Mouse (Mus musculus): Measurements from ENCODE around the gene Zic1.

Zic1 gene

GRCm38 (mm10) chr9:91384136-91384500 lies 18.5 kb upstream of the Zic1 start:
- DNase-seq: no peak

GRCm38 (mm10) chr9:91383441-91384135 lies 18.0 kb upstream of the Zic1 start:
- no peak for DNase-seq

GRCm38 (mm10) chr9:91382471-91383255 lies 17.1 kb upstream of the Zic1 start:
- DNase-seq: no peak

GRCm38 (mm10) chr9:91382111-91382379 lies 16.4 kb upstream of the Zic1 start:
- DNase-seq: no peak

GRCm38 (mm10) chr9:91381284-91382110 lies 15.9 kb upstream of the Zic1 start:
- no peak for DNase-seq

- no peak for DNase-seq
Observed at GRCm38 (mm10) chr9:91380458-91380914, 14.9 kb upstream of the Zic1 start.

GRCm38 (mm10) chr9:91379781-91380457 lies 14.3 kb upstream of the Zic1 start:
- no peak for DNase-seq

- DNase-seq: no peak
Observed at GRCm38 (mm10) chr9:91379300-91379635, 13.7 kb upstream of the Zic1 start.

GRCm38 (mm10) chr9:91378411-91379299 lies 13.0 kb upstream of the Zic1 start:
- no peak for DNase-seq

GRCm38 (mm10) chr9:91377873-91378150 lies 12.2 kb upstream of the Zic1 start:
- no peak for DNase-seq

GRCm38 (mm10) chr9:91377036-91377872 lies 11.6 kb upstream of the Zic1 start:
- DNase-seq: no peak

GRCm38 (mm10) chr9:91374665-91375064 lies 9.1 kb upstream of the Zic1 start:
- DNase-seq: no peak

GRCm38 (mm10) chr9:91373811-91374575 lies 8.4 kb upstream of the Zic1 start:
- DNase-seq: no peak

- no peak for DNase-seq
Observed at GRCm38 (mm10) chr9:91371608-91372007, 6.0 kb upstream of the Zic1 start.

GRCm38 (mm10) chr9:91371011-91371410 lies 5.4 kb upstream of the Zic1 start:
- DNase-seq: no peak

- DNase-seq: no peak
Observed at GRCm38 (mm10) chr9:91370191-91370708, 4.6 kb upstream of the Zic1 start.

- DNase-seq: no peak
Observed at GRCm38 (mm10) chr9:91369293-91369991, 3.8 kb upstream of the Zic1 start.

- DNase-seq: no peak
Observed at GRCm38 (mm10) chr9:91368946-91369292, 3.3 kb upstream of the Zic1 start.

- no peak for DNase-seq
Observed at GRCm38 (mm10) chr9:91368150-91368549, 2.5 kb upstream of the Zic1 start.

Measured in liver (tissue).